Mouse (Mus musculus) lung, embryonic 15.5 days (tissue): ENCODE results near the gene Numb. TPM values are rescaled to one million over a fixed set of nuclear protein-coding genes. Genes with fewer than 3 reads are reported as not detected.
"Not testable (repeated sequence)": the region's sequence is repeated elsewhere in the genome, so short reads cannot be mapped to it uniquely, and the experiment has no call there.

Experiments
- ATAC-seq: fragments of 200-750 bp; cut with Nextera tagmentation; 2 replicates; pipeline ENCODE4 v1.8.0; 2017; ENCODE audit warnings: moderate number of reproducible peaks, borderline replicate concordance; ENCODE audit not compliant: low FRiP score, low TSS enrichment; ENCODE audit errors: extremely low read depth
- H3K27ac ChIP-seq: fragments of 300-500 bp; sonication (generic); 2 replicates; pipeline ENCODE4 v1.5.1; 2015; ENCODE audit warnings: moderate library complexity, mild to moderate bottlenecking, inconsistent platforms
- H3K27me3 ChIP-seq: fragments of 300-500 bp; sonication (generic); 2 replicates; pipeline ENCODE4 v1.6.1; 2015; ENCODE audit warnings: inconsistent platforms
- H3K36me3 ChIP-seq: fragments of 300-500 bp; sonication (generic); 2 replicates; pipeline ENCODE4 v1.6.1; 2015; ENCODE audit warnings: inconsistent platforms
- H3K4me1 ChIP-seq: fragments of 300-500 bp; sonication (generic); 2 replicates; pipeline ENCODE4 v1.6.1; 2015; ENCODE audit warnings: inconsistent platforms
- H3K4me2 ChIP-seq: fragments of 300-500 bp; sonication (generic); 2 replicates; pipeline ENCODE4 v1.6.1; 2015; ENCODE audit warnings: inconsistent platforms, mild to moderate bottlenecking, moderate library complexity
- H3K4me3 ChIP-seq: fragments of 300-500 bp; sonication (generic); 2 replicates; pipeline ENCODE4 v1.5.1; 2015; ENCODE audit warnings: mild to moderate bottlenecking, inconsistent platforms
- H3K9ac ChIP-seq: fragments of 300-500 bp; sonication (generic); 2 replicates; pipeline ENCODE4 v1.6.1; 2015; ENCODE audit warnings: inconsistent platforms
- H3K9me3 ChIP-seq: fragments of 300-500 bp; sonication (generic); 2 replicates; pipeline ENCODE4 v1.6.1; 2016; ENCODE audit warnings: inconsistent platforms
- WGBS: fragments of 180-500 bp; shearing (Covaris S2); methylation state at CpG from one replicate; pipeline ENCODE4 v1.1.7; 2015; 5-methylcytosine and 5-hydroxymethylcytosine counted together
- polyA plus RNA-seq: library from polyadenylated mRNA; unstranded; fragments of >200 nt; fragmentation: Nextera tagmentation; extraction: Ambion mirVana; gene quantifications from 2 replicates; pipeline ENCODE4 v1.2.1, GENCODE M21; 2015

Gene Numb
- polyA plus RNA-seq, 1 experiment from 2014 or later: 40.9 TPM

GRCm38 (mm10) chr12:83920721-83921441 lies 853 bp downstream of the Numb start:
- peak overlapping the region; percentile 85 for H3K9ac ChIP-seq
- ATAC-seq: no peak
- H3K4me2 ChIP-seq: peak overlapping the region; percentile 75
- WGBS: under 1% methylated on average over 31 of the region's 31 CpGs
- H3K27me3 ChIP-seq: no peaks in the 10 kb centered on the region
- H3K27ac ChIP-seq: peak overlapping the region; percentile 93
- H3K36me3 ChIP-seq: no peaks in the 10 kb centered on the region
- peak overlapping the region; percentile 87 for H3K4me3 ChIP-seq
- H3K4me1 ChIP-seq: peaks cover 40% of the 10 kb centered on the region
- no peaks in the 10 kb centered on the region for H3K9me3 ChIP-seq

GRCm38 (mm10) chr12:83916884-83917283 lies 4.8 kb downstream of the Numb start:
- peak overlapping the region; percentile 31; the same call in 1 of the 2 replicates for H3K27ac ChIP-seq
- H3K27me3 ChIP-seq: no peaks in the 10 kb centered on the region
- no peak for ATAC-seq
- H3K4me2 ChIP-seq: 0 out of 2 replicates have a peak overlapping the region, but pooled peaks have one; percentile 3
- no peak overlapping the region for H3K9ac ChIP-seq
- H3K4me3 ChIP-seq: no peak overlapping the region
- 0 out of 2 replicates have a peak, but pooled peaks cover 9% of the 10 kb centered on the region for H3K36me3 ChIP-seq
- peaks cover 15% of the 10 kb centered on the region for H3K4me1 ChIP-seq
- no peaks in the 10 kb centered on the region for H3K9me3 ChIP-seq
- 39% methylated on average over 9 of the region's 9 CpGs for WGBS

DNA sequence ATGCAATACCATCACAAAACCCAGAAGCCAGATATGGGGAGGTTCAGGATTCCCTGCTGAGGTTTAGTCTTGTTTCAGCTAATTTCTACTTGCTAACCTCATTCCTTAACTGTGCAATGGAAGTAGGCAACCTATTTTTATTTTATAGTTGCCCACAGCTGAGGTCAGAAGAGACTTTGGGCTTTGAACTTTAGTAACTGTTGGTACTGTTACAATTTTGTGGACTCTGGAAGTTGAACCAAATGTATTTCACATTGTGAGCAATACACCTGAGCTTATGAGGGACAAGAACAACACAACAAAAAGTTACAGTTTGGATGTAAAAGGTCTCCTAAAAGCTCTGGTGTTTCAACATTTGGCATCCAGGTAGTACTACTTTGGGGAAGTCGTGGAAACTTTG lies 6.9 kb downstream of the Numb start:
- ATAC-seq: no peak
- WGBS: 75% methylated on average over 1 of the region's 1 CpGs
- H3K36me3 ChIP-seq: 0 out of 2 replicates have a peak, but pooled peaks cover 9% of the 10 kb centered on the region

GRCm38 (mm10) chr12:83914202-83914740 lies 7.5 kb downstream of the Numb start:
- Histone ChIP-seq H3K4me1 (peaks cover 9% of the 10 kb centered on the region), H3K27me3 (no peaks in the 10 kb centered on the region), H3K4me2 (no peak overlapping the region), H3K27ac (no peak overlapping the region), H3K9ac (no peak overlapping the region), H3K4me3 (no peak overlapping the region), H3K36me3 (0 out of 2 replicates have a peak, but pooled peaks cover 9% of the 10 kb centered on the region), H3K9me3 (no peaks in the 10 kb centered on the region)
- ATAC-seq: no peak
- WGBS: 95% methylated on average over 4 of the region's 4 CpGs

More for the DNA sequence above, 6.9 kb downstream of the Numb start:
- no peaks in the 10 kb centered on the region for H3K9me3 ChIP-seq
- H3K4me3 ChIP-seq: no peak overlapping the region
- H3K4me1 ChIP-seq: peaks cover 9% of the 10 kb centered on the region
- no peak overlapping the region for H3K9ac ChIP-seq
- H3K27me3 ChIP-seq: no peaks in the 10 kb centered on the region
- H3K4me2 ChIP-seq: no peak overlapping the region
- no peak overlapping the region for H3K27ac ChIP-seq

DNA sequence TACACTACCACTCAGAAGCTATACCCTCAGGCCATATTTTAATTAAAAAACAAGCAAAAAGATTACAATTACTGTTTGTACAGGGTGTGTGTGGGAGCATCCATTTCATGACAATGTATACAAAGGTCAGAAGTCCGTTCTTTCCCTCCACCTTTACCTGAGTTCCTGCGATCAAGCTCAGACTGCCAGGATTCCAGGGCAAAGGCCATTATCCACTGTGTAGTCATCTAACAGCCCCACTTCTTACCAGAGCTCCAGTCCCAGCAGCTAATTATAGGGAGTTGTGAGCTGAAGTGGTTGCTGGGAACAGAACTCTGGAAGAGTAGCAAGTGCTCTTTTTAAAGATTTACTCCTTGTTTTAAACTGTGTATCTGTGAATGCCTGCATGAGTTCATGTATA lies 11.3 kb downstream of the Numb start:
- 75% methylated on average over 2 of the region's 2 CpGs for WGBS
- Histone ChIP-seq H3K36me3 (0 out of 2 replicates have a peak, but pooled peaks cover 9% of the 10 kb centered on the region), H3K9me3 (no peaks in the 10 kb centered on the region), H3K4me2 (no peak overlapping the region), H3K27ac (no peak overlapping the region), H3K9ac (no peak overlapping the region), H3K27me3 (no peaks in the 10 kb centered on the region), H3K4me1 (no peaks in the 10 kb centered on the region), H3K4me3 (no peak overlapping the region)
- ATAC-seq: no peak

- Histone ChIP-seq H3K36me3 (peaks cover 7% of the 10 kb centered on the region; the same call in 1 of the 2 replicates), H3K4me3 (no peak overlapping the region), H3K27me3 (no peaks in the 10 kb centered on the region), H3K4me2 (no peak overlapping the region), H3K4me1 (no peaks in the 10 kb centered on the region), H3K9me3 (no peaks in the 10 kb centered on the region), H3K9ac (no peak overlapping the region), H3K27ac (no peak overlapping the region)
- 97% methylated on average over 1 of the region's 1 CpGs for WGBS
- no peak for ATAC-seq
Measured at GRCm38 (mm10) chr12:83892926-83893325, 28.8 kb downstream of the Numb start.

GRCm38 (mm10) chr12:83891278-83891677 lies 30.5 kb downstream of the Numb start:
- Histone ChIP-seq H3K9ac (no peak overlapping the region), H3K4me1 (no peaks in the 10 kb centered on the region), H3K4me2 (no peak overlapping the region), H3K36me3 (peaks cover 7% of the 10 kb centered on the region; the same call in 1 of the 2 replicates), H3K27me3 (no peaks in the 10 kb centered on the region), H3K4me3 (no peak overlapping the region), H3K9me3 (no peaks in the 10 kb centered on the region), H3K27ac (no peak overlapping the region)
- no peak for ATAC-seq
- WGBS: 97% methylated on average over 2 of the region's 2 CpGs

DNA sequence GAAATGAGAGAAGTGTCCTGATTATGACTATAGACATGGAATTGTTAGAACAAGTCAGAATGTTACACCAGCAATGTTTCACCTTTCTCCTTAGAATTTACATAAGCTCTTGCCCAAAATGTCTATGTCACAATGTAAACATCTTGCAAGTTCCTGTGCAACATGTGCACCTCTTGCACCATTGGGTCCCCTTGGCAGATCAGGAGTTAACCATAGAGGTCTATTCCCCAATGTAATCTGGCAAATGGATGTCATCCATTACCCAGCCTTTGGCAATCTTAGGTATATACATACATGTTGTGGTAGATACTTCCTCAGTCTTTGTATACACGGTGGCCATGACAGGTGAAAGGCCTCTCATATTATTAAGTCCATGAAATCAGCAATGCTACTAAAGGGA lies 32.6 kb downstream of the Numb start:
- no peak for ATAC-seq

GRCm38 (mm10) chr12:83885516-83886285 lies 36.0 kb downstream of the Numb start:
- Histone ChIP-seq H3K9ac (no peak overlapping the region), H3K9me3 (no peaks in the 10 kb centered on the region), H3K4me2 (no peak overlapping the region), H3K27ac (no peak overlapping the region), H3K36me3 (no peaks in the 10 kb centered on the region), H3K27me3 (no peaks in the 10 kb centered on the region), H3K4me1 (0 out of 2 replicates have a peak, but pooled peaks cover 8% of the 10 kb centered on the region), H3K4me3 (no peak overlapping the region)
- 86% methylated on average over 7 of the region's 7 CpGs for WGBS
- no peak for ATAC-seq

More for the DNA sequence above, 32.6 kb downstream of the Numb start:
- Histone ChIP-seq H3K4me2 (no peak overlapping the region), H3K27ac (no peak overlapping the region), H3K9me3 (no peaks in the 10 kb centered on the region), H3K4me1 (no peaks in the 10 kb centered on the region), H3K9ac (no peak overlapping the region), H3K36me3 (peaks cover 4% of the 10 kb centered on the region; the same call in 1 of the 2 replicates), H3K4me3 (no peak overlapping the region), H3K27me3 (no peaks in the 10 kb centered on the region)
- WGBS: 91% methylated on average over 1 of the region's 1 CpGs

DNA sequence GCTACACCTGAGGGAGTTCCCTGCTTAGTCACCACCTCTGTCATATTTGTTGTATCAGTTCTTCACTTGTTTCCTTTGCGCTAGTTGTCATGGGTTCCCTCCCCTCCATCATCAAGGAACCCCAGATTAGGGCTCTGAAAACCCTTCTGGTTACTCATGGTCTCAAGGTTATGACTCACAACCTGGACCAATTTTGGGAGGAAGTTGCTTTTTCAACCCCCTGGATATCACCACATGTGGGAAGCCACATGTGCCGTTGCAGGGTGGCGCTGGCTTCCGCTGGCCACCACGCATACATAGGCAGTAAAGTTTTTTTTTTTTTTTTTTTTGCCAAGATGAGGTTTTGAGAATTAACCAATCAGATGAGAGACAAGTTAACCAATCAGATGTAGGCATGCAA lies 36.7 kb downstream of the Numb start:
- not testable (repeated sequence) for H3K4me3 ChIP-seq, H3K9me3 ChIP-seq, H3K9ac ChIP-seq, H3K27ac ChIP-seq, H3K4me1 ChIP-seq, H3K27me3 ChIP-seq, H3K36me3 ChIP-seq, ATAC-seq, H3K4me2 ChIP-seq
- 96% methylated on average over 5 of the region's 5 CpGs for WGBS

GRCm38 (mm10) chr12:83882503-83882902 lies 39.2 kb downstream of the Numb start:
- H3K9ac ChIP-seq: no peak overlapping the region
- 0 out of 2 replicates have a peak, but pooled peaks cover 8% of the 10 kb centered on the region for H3K4me1 ChIP-seq
- H3K4me2 ChIP-seq: no peak overlapping the region
- 72% methylated on average over 7 of the region's 7 CpGs for WGBS
- H3K4me3 ChIP-seq: no peak overlapping the region
- ATAC-seq: no peak
- no peaks in the 10 kb centered on the region for H3K36me3 ChIP-seq
- H3K27ac ChIP-seq: peak overlapping the region; percentile 46
- no peaks in the 10 kb centered on the region for H3K27me3 ChIP-seq
- no peaks in the 10 kb centered on the region for H3K9me3 ChIP-seq

GRCm38 (mm10) chr12:83882088-83882487 lies 39.6 kb downstream of the Numb start:
- Histone ChIP-seq H3K9me3 (no peaks in the 10 kb centered on the region), H3K9ac (no peak overlapping the region), H3K36me3 (no peaks in the 10 kb centered on the region), H3K4me1 (0 out of 2 replicates have a peak, but pooled peaks cover 8% of the 10 kb centered on the region), H3K4me2 (no peak overlapping the region), H3K27me3 (no peaks in the 10 kb centered on the region), H3K4me3 (no peak overlapping the region), H3K27ac (peak overlapping the region; percentile 46)
- 88% methylated on average over 3 of the region's 3 CpGs for WGBS
- ATAC-seq: no peak
